Comparison of ENCODE assay signal across 14 mouse cellular contexts in genomic region chr10:87593916-87594315, GRCm38 (mm10).
"Had no signal": no experiment of that assay in that cellular context is flagged by ENCODE, and none has a peak within 500 bp of the region (broad histone marks: within the 10 kb centered on the region; RNA-seq: fewer than 3 reads in every experiment).

No protein-coding gene starts in this region.

- DNase-seq: kidney, postnatal 4 days; left cerebral cortex, postnatal 4 days; lung, adult 18-20 months; right cerebral cortex, adult 18-20 months; right cerebral cortex, postnatal 25 days; thymus, adult 2 months; thymus, postnatal 25 days had no signal

- H3K27ac ChIP-seq: kidney, postnatal 0 days; layer of hippocampus, adult 2 months; limb, embryonic 13.5 days; liver, embryonic 14.5 days; midbrain, embryonic 12.5 days; neural tube, embryonic 13.5 days; stomach, postnatal 0 days had no signal

- H3K4me3 ChIP-seq: layer of hippocampus, adult 2 months; limb, embryonic 13.5 days; midbrain, embryonic 12.5 days; neural tube, embryonic 13.5 days had no signal
